Mouse (Mus musculus): ENCODE measurements at regions not wholly inside any gene's neighbourhood (a gene's known extent, or its start where the extent isn't known, plus 50 kb on each side); places are given as distances from the start of the nearest gene placed in this dataset.
A peak's percentile ranks its signal among the peaks of the same experiment; 100 is the strongest.
"Not testable (repeated sequence)": the region's sequence is repeated elsewhere in the genome, so short reads cannot be mapped to it uniquely, and the experiment has no call there.

- DNase-seq (ENCODE audit: low read depth) = peak; percentile 17
Measured at GRCm38 (mm10) chr17:58820588-58821195, 170.5 kb downstream of the Pdzph1 start.

- DNase-seq (ENCODE audit: low read depth) = no peak
Measured at GRCm38 (mm10) chr17:58819339-58819738, 171.8 kb downstream of the Pdzph1 start.

- DNase-seq (ENCODE audit: low read depth) = not testable (repeated sequence)
Measured at GRCm38 (mm10) chr17:58775451-58775850, 215.7 kb downstream of the Pdzph1 start.

GRCm38 (mm10) chr17:58773595-58773994 is 217.6 kb downstream of the Pdzph1 start:
- no peak for DNase-seq (ENCODE audit: low read depth)

GRCm38 (mm10) chr17:58765141-58765540 is 226.0 kb downstream of the Pdzph1 start:
- DNase-seq (ENCODE audit: low read depth) = no peak

GRCm38 (mm10) chr17:58749000-58749399 is 242.2 kb downstream of the Pdzph1 start:
- DNase-seq (ENCODE audit: low read depth) = no peak

- DNase-seq (ENCODE audit: low read depth) = no peak
Measured at GRCm38 (mm10) chr17:58748264-58748663, 242.9 kb downstream of the Pdzph1 start.

- DNase-seq (ENCODE audit: low read depth) = no peak
Measured at GRCm38 (mm10) chr17:58710748-58711478, 280.3 kb downstream of the Pdzph1 start.

GRCm38 (mm10) chr17:58690211-58690610 is 301.0 kb downstream of the Pdzph1 start:
- no peak for DNase-seq (ENCODE audit: low read depth)

GRCm38 (mm10) chr17:58672291-58672690 is 318.9 kb downstream of the Pdzph1 start:
- DNase-seq (ENCODE audit: low read depth) = no peak

GRCm38 (mm10) chr17:58668036-58668435 is 323.1 kb downstream of the Pdzph1 start:
- DNase-seq (ENCODE audit: low read depth) = no peak

- DNase-seq (ENCODE audit: low read depth) = peak; percentile 12
Measured at GRCm38 (mm10) chr17:58643793-58644192, 347.4 kb downstream of the Pdzph1 start.

GRCm38 (mm10) chr17:58642273-58642672 is 348.9 kb downstream of the Pdzph1 start:
- DNase-seq (ENCODE audit: low read depth) = no peak

- DNase-seq (ENCODE audit: low read depth) = no peak
Measured at GRCm38 (mm10) chr17:58598911-58599310, 392.3 kb downstream of the Pdzph1 start.

- no peak for DNase-seq (ENCODE audit: low read depth)
Measured at GRCm38 (mm10) chr17:58596661-58597060, 394.5 kb downstream of the Pdzph1 start.

GRCm38 (mm10) chr17:58587946-58588345 is 403.2 kb downstream of the Pdzph1 start:
- DNase-seq (ENCODE audit: low read depth) = peak; percentile 53

- DNase-seq (ENCODE audit: low read depth) = no peak
Measured at GRCm38 (mm10) chr17:58572885-58573284, 418.3 kb downstream of the Pdzph1 start.
